Mouse (Mus musculus): ENCODE measurements around the gene Arl16.

DNA sequence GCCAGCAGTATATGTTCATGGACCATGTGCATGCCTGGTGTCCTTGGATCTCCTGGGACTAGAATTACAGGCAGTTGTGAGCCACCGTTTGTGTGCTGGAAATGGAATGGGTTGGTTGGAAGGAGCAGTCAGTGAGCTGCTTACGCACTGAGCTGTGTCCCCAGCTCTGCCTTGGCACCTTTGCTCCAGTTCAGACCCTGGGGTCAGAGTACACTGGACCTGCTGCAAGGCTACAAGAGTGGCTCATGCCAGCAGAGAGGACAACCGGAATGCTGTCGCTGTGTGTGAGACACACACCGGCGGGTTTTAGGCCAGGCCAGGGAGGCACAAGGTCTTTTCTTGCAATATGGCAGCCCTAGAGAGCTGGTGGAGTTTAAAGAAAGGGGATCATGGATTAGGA lies 4.6 kb upstream of the Arl16 start:
- TF ChIP-seq POLR2A (IDR thresholded peaks at IDR 0.05; ENCODE audit: low read depth, low read length), result no peak
- TF ChIP-seq CTCF (IDR thresholded peaks at IDR 0.05; ENCODE audit: borderline replicate concordance, insufficient read depth, low read length), result no peak

All from embryonic fibroblast, embryonic 13.5 days (primary cell).